Mouse (Mus musculus) E14TG2a.4 (cell line): ENCODE results near the gene Cyp2t4.

ENCODE experiments used
- H3K27me3 ChIP-seq: 2 replicates; pipeline ENCODE4 v1.6.1; 2014; ENCODE audit warnings: low read length, control low read depth; ENCODE audit not compliant: insufficient read depth
- H3K36me3 ChIP-seq: 2 replicates; pipeline ENCODE4 v1.6.1; 2014; ENCODE audit warnings: low read length, control low read depth; ENCODE audit not compliant: insufficient read depth
- H3K4me1 ChIP-seq: replicated peaks from 2 replicates; pipeline ENCODE4 v1.6.1; 2014; ENCODE audit warnings: low read depth, low read length, control low read depth
- H3K4me3 ChIP-seq: replicated peaks from 2 replicates; pipeline ENCODE4 v1.5.1; 2014; ENCODE audit warnings: mild to moderate bottlenecking, low read length
- H3K9me3 ChIP-seq: 2 replicates; pipeline ENCODE4 v1.6.1; 2014; ENCODE audit warnings: low read length, control low read depth
- CTCF ChIP-seq: conservative IDR thresholded peaks from 2 replicates; pipeline ENCODE4 v1.5.1; 2014; ENCODE audit warnings: low read length
- NANOG ChIP-seq: IDR thresholded peaks from 2 replicates; pipeline ENCODE4 v1.6.1; 2014; ENCODE audit warnings: borderline replicate concordance, low read length, mixed read lengths
- POU5F1 ChIP-seq: IDR thresholded peaks from 2 replicates; pipeline ENCODE4 v1.6.1; 2014; ENCODE audit warnings: low read length, borderline replicate concordance

Cyp2t4 gene

DNA sequence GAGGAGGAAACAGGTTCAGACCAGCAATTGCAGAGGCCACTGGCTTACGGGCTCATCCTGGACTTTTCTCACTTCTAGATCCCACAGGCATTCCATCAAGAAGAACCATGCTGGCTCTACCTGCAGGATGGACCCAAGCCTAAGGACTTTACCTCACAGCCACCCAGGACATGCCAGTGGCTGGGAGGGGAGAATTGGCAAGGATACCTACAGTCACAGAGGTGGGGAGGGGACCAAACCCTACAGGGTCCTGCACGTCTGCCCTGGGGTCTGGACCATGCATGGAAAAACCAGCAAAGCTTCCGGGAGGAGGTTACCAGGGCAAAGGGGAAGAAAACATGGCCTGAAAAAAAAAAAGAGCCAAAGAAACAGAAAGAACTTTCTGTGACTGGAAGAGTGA lies 17.5 kb downstream of the Cyp2t4 start:
- Histone ChIP-seq H3K9me3 (no peaks in the 10 kb centered on the region), H3K4me3 (no peak overlapping the region), H3K36me3 (peaks cover 74% of the 10 kb centered on the region), H3K27me3 (no peaks in the 10 kb centered on the region), H3K4me1 (peaks cover 60% of the 10 kb centered on the region)
- TF ChIP-seq CTCF (no peak), NANOG (no peak), POU5F1 (no peak)

DNA sequence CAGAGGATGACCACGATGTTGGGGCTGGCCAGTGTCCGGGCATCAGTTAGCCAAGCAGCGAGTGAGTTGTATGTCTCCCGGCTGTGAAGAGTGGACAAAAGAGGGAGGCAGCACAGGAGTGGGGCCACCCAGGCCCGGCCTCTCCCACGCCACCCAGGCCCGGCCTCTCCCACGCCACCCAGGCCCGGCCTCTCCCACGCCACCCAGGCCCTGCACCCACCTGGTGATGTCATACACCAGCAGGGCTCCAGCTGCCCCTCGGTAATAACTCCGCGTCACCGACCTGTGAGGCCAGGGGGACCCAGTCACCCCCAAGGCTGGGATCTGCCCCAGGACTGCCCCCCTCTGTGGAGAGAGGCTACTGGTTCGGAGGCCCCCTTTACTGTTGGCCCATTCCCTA lies 21.0 kb downstream of the Cyp2t4 start:
- Histone ChIP-seq H3K4me1 (peaks cover 61% of the 10 kb centered on the region), H3K27me3 (no peaks in the 10 kb centered on the region), H3K4me3 (peak overlapping the region; percentile 52), H3K9me3 (no peaks in the 10 kb centered on the region), H3K36me3 (peaks cover 56% of the 10 kb centered on the region)
- no peak for TF ChIP-seq NANOG
- no peak for TF ChIP-seq CTCF
- no peak for TF ChIP-seq POU5F1

DNA sequence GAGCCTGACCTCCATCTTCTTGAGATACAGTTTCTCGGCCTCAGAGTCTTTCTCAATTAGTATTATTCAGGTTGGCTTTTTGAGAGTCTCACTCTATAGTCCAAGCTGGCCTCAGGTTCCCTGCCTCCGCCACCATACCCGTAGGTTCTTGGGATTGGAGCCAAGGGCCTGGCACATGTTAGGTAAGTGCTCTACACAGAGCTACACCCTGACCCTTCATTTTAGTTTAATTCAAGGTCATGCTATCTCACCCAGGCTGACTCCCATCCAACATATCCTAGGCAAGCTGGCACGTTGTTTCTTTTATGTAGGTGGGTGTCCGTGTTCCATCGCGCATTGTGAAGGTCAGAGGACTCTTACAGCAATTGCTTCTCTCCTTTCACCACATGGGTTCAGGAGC lies 21.4 kb downstream of the Cyp2t4 start:
- H3K9me3 ChIP-seq = no peaks in the 10 kb centered on the region
- H3K36me3 ChIP-seq = peaks cover 52% of the 10 kb centered on the region
- TF ChIP-seq POU5F1 = no peak
- TF ChIP-seq NANOG = no peak
- TF ChIP-seq CTCF = no peak; the same call in 1 of the 2 replicates
- peaks cover 65% of the 10 kb centered on the region for H3K4me1 ChIP-seq
- H3K4me3 ChIP-seq = peak overlapping the region; percentile 52
- no peaks in the 10 kb centered on the region for H3K27me3 ChIP-seq

DNA sequence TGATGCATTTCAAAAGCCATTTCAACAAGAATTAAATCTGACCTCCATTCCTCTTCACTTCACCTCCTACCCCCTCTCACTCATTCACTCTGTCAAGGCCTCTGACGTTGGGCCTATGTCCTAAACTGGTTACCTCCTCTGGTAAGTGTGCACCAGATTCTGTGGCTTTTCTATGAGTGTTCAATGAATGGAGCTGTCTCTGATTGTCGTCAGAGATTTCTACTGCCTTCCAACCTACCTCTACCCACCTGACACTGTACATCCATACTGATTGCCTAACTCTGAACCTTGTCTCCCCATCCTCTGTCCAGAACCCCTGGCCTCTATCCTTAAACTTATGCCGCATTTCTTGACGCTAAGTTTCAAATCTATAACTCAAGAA lies 24.4 kb downstream of the Cyp2t4 start:
- TF ChIP-seq NANOG (no peak), POU5F1 (no peak), CTCF (no peak)
- Histone ChIP-seq H3K27me3 (no peaks in the 10 kb centered on the region), H3K9me3 (no peaks in the 10 kb centered on the region), H3K4me3 (peak overlapping the region; percentile 88), H3K36me3 (peaks cover 28% of the 10 kb centered on the region), H3K4me1 (peaks cover 83% of the 10 kb centered on the region)

DNA sequence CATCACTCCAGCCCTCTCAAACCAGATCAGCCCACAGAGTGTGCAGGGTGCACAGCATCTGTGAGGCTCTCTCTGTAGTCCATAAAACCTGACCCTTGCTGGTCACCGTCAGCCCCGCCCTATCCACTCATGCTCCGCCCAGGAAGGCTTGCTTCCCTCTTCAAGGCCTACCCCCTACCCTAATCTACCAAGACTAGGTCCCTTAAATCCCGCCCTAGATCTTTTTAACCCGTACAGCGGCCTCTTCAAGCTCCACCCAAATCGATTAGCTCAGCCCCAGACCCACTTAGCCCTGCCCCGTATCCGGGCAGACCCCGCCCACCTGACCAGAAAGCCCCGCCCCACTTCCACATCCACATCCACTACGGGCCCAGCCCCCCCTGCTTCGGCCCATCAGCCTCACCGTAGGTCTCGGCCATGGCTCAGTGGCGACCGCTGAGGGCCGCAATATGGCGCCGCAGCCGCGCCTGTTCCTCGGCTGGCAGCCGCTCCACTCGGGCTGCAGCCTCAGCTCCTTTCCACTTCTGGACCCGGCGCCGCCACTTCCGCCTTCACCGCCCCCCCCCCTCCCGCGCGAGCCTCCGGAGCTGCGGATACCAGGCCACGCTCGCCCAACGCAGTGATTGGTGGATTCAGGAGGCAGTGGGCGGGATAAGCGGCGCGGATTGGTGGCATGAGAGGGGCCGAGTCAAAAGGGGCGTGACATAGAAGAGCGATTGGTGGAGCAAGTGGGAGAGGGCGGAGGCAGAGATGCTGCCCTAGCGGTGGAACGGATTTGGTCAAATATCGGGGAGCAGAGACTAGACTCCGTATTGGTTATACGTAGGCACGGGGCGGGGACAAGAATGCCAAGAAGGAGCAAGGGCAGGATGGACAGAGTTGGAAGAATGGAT lies 25.1 kb downstream of the Cyp2t4 start, which contains the start of gene Rab4b:
Gene Rab4b, minus strand, starts transcription at position 573 of the 893 bp plus-strand sequence.
- H3K36me3 ChIP-seq = peaks cover 28% of the 10 kb centered on the region
- no peaks in the 10 kb centered on the region for H3K9me3 ChIP-seq
- no peaks in the 10 kb centered on the region for H3K27me3 ChIP-seq
- peak within 1 kb of the TSS; percentile 88 for H3K4me3 ChIP-seq
- peaks cover 83% of the 10 kb centered on the region for H3K4me1 ChIP-seq
- peak; percentile 24 for TF ChIP-seq CTCF
- TF ChIP-seq NANOG = no peak

DNA sequence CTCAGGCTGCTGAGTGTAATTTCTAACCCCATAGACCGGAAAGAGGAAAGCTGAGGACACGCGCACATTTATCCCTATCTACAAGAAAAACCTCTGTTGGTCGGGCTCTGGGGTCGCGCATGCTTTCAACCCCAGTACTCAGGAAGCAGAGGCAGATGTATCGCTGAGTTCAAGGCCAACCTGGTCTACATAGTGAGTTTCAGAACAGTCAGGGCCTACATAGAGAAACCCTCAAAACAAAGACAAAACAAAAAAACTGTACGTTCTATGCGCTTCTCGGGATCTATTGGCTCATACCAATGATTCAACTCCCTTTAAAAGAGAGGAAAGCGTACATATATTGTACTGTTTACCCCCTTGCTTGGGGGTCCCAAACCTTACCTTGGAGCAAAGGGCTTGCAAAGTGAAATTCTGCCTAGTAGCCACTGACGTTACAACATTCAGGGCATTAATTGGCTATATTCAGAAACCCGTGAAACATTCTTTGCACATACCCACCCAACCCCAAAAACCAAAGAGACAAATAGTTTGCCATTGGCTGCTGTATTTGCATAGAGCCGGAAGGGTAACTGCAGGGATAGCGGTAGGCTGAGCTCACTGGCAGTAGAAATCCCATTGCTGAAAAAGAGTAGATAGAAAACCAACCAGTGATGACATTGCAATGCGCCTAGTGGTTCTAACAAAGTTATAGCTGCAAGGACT lies 25.9 kb downstream of the Cyp2t4 start:
- no peaks in the 10 kb centered on the region for H3K27me3 ChIP-seq
- TF ChIP-seq CTCF (no peak), NANOG (no peak), POU5F1 (no peak)
- peaks cover 81% of the 10 kb centered on the region for H3K4me1 ChIP-seq
- peak overlapping the region; percentile 88 for H3K4me3 ChIP-seq
- peaks cover 26% of the 10 kb centered on the region for H3K36me3 ChIP-seq
- H3K9me3 ChIP-seq = no peaks in the 10 kb centered on the region

DNA sequence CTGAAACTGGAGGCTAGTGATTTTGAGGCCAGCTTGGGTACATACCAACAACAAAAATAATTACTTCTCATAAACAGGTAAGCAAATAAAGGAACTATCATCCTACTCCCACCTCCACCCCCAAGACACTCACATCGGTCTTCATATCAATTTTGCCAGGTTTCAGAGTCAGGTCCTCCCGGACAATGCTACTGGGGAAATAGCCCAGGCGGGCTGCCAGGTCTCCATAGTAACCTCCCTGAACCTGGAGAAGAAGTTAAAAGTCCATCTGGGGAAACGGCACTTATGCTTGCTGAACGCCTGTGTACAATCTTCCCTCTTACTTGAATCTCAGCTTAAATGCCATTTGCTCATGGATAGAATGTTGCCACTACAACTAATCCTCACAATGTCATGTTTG lies 26.5 kb downstream of the Cyp2t4 start:
- Histone ChIP-seq H3K4me3 (peak overlapping the region; percentile 88), H3K27me3 (no peaks in the 10 kb centered on the region), H3K36me3 (peaks cover 27% of the 10 kb centered on the region), H3K9me3 (no peaks in the 10 kb centered on the region), H3K4me1 (peaks cover 79% of the 10 kb centered on the region)
- TF ChIP-seq POU5F1 = no peak
- TF ChIP-seq CTCF = no peak
- no peak for TF ChIP-seq NANOG

DNA sequence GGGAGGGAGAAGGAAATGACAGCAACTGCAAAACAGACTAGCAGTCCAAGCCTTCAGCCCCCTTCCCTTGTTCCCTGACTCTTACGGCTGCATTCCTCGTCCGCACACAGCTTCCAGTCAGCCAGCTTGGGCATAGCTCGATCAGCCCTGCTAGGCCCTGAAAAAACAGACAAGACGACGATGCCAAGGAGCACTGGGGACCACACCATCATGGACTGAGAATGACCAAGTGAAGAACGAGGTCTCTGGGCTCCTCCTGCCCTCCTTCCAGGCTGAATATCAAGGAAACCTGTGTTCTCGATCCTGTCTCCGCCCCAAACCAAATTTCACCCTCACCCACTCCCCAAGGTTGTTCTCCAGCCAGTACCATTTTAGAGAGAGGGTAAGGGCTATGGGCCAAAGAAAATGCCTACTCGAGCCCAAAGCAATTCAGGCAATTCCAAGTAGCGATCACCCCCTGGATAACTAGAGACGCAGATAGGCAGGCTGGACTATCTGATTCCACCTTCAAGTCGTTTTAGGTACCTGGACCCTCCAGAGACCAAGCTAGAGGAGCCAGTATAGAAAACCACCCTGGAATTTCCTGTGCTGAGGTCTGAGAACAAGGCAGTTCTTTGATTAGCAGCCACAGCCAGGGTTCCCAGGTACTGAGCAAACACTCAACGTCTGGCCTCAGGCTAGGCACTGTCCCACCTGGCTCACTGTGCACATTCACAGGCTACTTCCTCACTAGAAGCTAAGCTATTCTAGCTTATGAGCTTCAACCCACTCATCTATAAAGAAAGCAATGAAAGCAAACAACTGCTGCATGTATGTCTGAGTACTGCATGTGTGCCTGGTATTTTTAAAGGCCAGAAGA lies 27.6 kb downstream of the Cyp2t4 start, which contains the start of the genes Gm21983 and Mia:
Gene Gm21983, minus strand, starts transcription at position 250 of the 859 bp plus-strand sequence.
Gene Mia, minus strand, starts transcription at position 321 of the 859 bp plus-strand sequence.
- Histone ChIP-seq H3K36me3 (peaks cover 34% of the 10 kb centered on the region), H3K4me1 (peaks cover 80% of the 10 kb centered on the region), H3K27me3 (no peaks in the 10 kb centered on the region), H3K9me3 (no peaks in the 10 kb centered on the region), H3K4me3 (peak within 1 kb of the TSS; percentile 88)
- TF ChIP-seq POU5F1 (no peak), NANOG (no peak), CTCF (no peak)
